Mouse (Mus musculus) spleen, embryonic (tissue): ENCODE data around the gene Mgll.

Source experiments
- CTCF ChIA-PET: fragments of 350-600 bp; sonication (Branson Sonifier 250); formaldehyde crosslinking; loops from one replicate; lab custom pipeline; 2022; lab: Charles Lee

Gene Mgll

DNA sequence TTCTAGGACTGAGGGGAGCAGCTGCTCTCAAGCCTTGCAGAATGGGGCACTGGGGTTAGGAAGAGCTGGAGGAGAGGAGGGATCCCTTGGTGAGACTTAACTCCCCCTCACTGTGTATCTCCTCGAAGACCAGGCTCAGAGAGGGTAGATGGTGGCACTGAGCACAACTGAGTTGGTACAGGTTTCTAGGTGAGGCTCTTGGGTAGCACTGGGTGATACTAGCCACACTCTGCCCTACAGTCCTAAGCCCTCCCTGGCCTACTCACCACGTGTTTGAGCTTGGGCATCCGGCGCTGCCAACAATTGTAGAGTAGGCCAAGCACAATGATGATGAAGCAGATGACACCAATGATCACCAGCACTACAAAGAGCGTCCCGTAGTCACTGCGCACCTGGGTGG lies 119.0 kb downstream of the Mgll start:
- CTCF ChIA-PET, result interaction anchor here (0.6 kb wide), 1 partner anchor 118 kb away, joined by 3 read pairs; no protein-coding TSS in a partner anchor

DNA sequence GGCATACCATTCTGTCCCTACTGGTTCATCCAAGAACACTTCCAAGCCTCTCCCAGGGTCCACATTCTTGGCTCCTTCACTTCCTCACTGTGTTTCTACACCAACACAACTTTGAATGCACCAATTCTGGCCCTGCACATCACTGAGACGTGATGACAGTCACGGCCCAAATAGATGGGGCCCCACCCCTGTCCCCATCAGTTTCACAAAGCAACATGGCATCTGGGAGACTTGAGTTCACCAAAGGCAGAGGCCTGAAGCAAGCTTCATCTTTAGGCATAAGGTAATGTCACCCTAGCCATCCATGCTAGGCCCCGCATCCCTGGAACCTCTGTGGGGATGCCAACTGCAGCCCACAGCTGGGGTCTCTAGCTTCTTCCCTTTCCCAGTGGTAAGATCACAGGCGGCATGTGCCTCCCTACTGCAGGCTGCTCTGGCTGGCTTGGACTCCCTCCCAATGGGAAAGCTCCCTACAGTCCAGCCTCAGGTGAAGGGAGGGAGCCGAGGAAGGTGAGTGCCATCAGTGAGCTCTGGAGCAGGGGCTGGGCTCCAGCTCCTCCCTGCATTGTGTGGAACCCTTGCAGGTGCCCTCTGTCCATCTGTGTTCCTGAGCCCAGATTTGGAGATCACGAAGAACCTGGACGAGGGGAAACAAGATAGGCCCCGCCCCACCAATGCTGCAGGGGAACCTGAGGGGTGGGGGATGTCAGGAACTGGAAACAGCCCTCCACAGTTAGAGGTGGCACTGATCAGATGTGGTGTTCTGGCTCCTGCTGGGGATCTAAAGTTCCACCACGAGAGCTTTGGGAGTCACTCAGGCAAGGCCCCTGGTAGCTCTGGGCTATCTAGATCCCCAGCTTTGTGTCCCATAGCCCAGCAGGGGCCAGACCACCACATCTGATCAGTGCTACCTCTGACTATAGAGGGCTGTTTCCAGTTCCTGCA lies 119.8 kb downstream of the Mgll start:
- CTCF ChIA-PET, result no interaction called here

DNA sequence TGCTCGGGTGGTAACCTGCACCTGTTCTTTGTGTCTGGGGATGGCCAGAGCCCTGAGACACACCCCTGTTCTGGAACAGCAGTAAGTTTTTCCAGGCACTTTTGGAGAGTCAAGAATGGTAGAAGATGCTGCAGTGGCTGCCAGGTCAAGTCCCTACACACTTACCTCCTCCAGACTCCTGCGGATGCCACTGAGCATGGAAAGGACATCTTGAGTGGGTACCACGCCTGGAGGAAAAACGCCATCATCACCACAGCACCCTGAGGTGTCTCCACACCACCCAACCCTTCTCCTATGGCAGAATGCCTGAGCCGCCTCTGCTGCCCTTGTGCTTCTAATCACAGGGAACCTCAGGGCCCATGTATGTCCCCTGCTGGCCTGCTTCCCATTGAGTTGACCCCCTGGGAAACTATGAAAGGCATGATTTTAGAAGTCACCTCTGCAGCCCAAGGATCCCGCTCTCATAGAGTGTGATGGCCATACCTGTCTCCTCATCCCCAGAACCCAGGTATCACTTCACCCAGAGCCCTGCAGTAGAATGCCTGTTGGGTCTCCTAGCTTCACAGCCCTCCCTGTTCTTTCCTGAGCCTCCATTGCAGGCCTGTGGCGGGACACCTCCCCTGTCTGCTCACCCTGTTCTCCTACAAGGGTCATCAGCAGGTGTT lies 120.8 kb downstream of the Mgll start:
- CTCF ChIA-PET, result no interaction called here

DNA sequence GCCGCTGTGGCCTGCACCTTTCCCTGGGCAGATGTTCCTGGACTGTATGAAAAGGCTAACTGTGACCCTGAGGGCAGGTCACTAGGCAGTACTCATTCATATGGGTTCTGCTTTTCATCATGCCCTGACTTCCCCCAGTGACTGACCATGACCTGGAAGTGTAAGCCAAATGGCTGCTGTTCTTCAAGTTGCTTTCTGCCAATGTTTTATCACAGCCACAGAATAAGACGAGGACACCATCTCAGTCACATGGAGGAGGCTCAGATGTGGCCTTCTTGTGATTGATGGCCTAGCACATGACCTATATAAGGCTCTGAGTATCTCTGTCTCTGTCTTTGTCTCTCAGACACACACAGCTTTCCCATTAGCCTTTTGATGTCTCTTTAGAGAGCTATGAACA lies 123.4 kb downstream of the Mgll start:
- CTCF ChIA-PET, result no interaction called here

DNA sequence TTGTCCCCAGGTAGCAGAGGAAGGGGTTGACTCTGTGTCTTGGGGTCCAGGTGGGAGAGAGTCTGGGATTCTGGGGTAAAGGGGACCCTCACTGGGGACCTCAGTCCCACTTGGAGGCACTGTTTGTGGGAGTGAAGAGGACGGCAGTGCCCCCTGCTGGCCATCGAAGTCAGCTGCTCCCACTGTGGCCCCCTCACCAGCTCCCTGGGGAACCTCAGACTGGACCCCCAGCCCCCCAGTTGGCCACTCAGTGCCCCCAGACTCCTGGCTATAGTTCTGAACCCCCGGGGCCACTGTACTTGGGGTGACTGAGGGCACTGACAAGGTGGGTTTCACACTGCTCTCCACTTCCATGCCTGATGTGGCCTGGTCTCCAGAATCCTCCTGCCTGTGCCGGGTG lies 125.1 kb downstream of the Mgll start:
- CTCF ChIA-PET, result no interaction called here

DNA sequence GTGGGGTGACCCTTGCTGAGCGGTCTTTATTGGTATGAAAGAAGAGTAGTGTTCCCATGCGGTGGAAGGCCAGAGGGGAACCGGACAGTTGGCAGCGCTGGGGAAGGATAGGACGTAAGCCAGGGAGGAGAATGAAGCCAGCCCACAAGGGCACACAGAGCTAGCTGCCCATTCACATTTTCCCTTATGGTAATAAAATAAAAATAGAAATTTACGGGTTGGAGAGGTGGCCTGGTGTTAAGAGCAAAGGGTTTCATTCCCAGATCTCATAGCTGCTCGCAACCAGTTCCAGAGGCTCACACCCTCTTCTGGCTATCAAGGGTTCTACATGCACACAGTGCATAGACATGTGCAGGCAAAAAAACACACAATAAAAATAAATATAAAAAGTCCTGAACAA lies 125.8 kb downstream of the Mgll start:
- CTCF ChIA-PET, result no interaction called here

DNA sequence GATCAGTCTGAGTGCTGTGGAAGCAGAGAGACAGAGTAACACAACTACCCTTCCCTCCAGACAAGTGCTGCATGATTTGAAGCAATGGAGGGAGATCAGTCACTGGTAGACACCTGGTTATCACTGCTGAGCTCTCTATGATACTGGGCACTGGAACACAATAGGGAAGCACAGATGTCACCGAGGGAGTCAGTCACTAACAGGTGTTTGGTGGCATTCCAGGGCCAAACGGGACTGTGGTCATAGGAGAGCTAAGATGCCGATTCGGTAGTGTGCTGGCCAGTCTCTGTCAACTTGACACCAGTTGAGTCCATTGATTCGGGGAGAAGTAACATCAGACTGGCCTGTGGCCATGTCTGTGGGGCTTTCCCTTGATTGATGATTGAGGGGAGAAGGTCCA lies 130.3 kb downstream of the Mgll start:
- CTCF ChIA-PET, result interaction anchor here (1.3 kb wide), 1 partner anchor 26 kb away, joined by 3 read pairs; no protein-coding TSS in a partner anchor

DNA sequence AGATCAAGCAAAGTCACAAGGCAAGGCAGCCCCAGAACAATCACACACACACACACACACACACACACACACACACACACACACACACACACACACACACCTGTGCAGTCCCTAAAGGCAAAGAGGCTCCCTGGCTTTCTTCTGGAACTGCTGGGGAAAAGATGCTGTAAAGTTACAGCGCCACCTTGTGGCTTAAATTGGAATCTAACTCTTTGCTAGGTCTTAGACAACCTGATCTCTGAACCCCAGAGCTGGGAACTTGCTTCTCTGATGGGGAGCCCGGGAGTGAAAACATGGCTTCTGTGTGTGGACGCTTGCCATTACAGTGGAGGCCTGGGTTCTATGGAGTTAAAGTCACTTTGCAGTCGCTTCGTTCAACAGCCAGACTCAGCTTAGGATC lies 131.4 kb downstream of the Mgll start:
- CTCF ChIA-PET, result no interaction called here

DNA sequence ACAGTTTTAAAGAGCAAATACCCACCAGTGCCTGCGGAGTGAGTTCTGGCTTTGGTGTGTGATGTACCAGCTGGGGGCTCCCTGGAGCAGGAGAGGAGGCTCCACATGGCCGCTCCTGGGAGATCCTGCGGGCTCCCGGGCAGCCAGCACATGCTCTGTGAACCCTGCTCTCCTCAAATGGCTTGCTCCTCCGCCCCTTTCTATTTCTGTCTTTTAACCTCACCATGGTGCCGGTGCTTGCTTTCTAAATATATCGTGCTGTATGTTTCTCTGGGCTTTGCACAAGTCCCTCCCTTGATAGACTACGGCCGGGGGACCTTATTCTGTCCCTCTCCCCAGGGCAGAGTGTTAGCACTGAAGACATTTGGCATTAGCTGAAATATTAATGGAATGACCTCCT lies 133.0 kb downstream of the Mgll start:
- CTCF ChIA-PET, result no interaction called here

DNA sequence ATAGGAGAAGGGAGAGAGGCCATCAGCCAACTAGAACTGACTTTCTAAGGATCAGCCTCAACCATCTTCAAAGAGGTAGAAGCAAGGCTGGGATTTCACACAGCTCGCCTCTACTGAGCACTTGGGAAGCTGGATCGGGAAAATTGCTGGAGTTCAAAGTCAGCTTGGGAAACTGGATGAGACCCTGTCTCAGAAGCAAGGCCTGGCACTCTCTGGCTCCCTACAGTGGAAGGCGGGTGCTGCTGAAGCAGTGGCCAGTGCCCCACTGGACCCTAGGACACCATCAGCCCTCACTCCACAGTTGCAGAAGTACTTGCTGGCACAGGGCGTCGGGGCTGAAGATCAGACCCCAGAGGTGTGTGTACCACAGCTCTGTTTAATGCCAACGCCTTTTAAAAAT lies 133.6 kb downstream of the Mgll start:
- CTCF ChIA-PET, result no interaction called here

DNA sequence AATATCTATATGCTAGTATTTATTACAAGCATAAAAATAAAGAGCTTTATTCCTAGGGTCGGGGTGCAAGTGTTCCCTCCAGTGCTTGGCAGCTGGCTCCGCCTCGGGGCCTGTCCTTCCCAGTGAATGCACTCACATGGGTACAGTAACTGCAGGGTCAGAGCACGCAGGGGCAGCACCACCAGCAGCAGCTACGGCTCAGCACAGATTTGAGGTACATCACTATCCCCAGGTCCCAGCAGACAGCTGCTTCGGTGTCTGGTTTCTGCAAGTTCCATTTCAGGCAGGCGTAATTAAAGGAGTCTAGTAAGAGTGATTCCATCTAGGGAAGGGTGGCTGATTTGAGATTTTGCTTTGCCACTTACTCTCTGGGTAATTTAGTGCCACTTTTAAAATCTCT lies 134.1 kb downstream of the Mgll start:
- CTCF ChIA-PET, result no interaction called here

DNA sequence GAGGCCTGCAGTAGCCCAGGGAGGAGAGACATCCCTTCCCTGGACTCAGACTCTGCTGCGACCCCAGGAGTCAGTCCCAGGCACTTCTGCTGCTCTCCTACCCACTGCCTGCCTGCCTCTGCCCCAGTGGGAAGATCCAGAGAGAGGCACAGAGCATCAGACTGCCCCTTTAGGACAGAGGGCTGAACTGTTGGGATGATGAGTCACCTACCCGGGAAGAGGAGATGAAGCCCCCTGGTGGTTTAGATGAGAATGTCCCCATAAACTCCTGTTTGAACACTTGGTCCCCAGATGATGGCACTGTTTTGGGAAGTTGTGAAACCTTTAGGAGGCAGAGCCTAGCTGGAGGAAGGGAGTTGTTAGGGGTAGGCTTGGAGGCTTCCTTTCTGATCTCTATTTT lies 136.7 kb downstream of the Mgll start:
- CTCF ChIA-PET, result no interaction called here

DNA sequence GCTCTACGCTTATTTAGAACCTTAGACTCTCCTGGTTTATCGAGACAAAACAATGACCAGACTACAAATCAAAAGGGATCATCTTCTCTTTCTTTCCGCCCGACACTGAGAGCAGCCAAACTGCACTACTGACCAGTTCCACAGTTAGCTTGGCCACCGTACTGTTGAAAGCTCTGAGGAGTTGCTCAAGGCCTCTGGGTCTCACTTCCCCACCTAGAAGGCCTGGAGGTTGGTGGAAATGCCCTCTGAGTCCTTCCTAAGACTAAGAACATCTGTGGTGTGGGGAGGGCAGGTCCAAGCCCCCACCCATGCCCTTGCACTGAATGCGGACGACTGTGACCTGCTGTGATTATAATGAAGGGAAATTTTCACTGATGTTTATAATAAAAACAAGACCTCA lies 141.5 kb downstream of the Mgll start:
- CTCF ChIA-PET, result no interaction called here

DNA sequence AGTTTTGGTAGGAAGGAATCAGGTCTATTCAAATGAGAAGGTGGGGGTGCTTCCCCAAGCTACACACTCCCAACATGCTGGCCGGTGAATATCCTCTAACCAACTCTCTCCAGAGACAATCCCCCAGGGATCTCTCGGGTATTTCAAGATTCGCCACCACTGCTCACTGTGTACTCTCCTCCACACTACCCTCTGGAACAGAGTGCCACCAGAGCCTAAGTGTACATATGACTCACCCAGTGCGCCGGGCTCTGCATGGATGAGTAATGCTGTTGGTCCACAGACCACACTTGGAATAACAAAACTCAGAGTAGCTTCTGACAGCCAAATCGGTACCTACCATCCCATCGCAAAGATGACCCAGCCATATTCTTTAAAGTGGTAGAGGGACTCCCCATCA lies 145.2 kb downstream of the Mgll start:
- CTCF ChIA-PET, result no interaction called here

DNA sequence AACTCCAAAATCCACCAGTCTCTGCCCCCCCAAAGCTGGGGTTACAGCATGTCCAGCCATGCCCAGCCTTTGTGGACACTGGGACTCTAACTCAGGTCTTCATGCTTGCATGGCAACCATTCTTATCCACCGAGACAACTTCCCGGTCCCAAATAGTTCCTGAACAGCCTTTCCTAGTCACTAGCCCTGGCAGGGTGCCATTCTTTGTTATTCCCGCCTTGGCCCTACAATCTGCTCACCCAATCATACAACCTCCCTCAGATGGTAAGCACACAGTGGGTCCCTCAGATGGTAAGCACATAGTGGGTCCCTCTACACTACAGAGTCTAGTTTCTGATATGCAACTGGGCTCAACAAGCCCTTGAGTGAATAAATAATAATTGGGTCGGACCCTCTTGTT lies 146.4 kb downstream of the Mgll start:
- CTCF ChIA-PET, result no interaction called here

DNA sequence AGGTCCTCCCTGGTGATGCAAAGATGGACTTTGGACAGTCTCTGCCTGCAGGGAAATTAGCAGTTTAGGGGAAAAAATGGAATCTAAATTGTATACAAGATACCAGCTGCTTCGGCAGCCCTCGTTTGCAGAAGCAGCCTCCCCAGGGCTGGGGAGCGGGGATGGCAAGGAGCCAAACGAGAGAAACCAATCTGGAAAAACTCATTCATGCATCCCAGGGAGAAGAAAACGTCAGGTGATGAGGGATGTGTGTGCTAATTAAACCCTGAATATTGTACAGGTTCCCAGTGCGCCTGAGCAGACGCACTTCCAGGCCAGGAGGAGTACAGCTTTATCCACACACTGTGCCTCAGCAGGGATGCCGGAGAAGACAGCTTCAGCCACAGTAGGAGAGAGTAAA lies 147.3 kb downstream of the Mgll start:
- CTCF ChIA-PET, result no interaction called here

DNA sequence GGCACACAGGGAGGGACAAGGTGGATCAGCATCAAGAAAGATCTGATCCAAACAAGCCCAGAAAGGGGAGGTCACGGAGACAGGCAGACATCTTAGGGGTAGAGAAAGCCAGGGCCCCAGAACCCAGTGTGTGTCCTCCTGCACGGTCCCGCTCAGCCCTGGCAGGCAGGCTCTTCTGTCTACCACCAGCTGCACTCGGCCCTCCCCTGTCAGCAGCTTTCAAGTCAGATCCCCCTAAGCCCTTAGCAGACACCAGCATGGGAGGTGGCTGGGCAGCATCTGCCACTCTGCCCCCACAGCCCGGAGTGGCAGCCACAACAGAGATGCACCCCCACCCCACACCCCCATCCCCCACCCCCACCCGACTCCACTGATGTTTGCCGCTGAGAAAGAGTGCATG lies 148.6 kb downstream of the Mgll start:
- CTCF ChIA-PET, result no interaction called here

DNA sequence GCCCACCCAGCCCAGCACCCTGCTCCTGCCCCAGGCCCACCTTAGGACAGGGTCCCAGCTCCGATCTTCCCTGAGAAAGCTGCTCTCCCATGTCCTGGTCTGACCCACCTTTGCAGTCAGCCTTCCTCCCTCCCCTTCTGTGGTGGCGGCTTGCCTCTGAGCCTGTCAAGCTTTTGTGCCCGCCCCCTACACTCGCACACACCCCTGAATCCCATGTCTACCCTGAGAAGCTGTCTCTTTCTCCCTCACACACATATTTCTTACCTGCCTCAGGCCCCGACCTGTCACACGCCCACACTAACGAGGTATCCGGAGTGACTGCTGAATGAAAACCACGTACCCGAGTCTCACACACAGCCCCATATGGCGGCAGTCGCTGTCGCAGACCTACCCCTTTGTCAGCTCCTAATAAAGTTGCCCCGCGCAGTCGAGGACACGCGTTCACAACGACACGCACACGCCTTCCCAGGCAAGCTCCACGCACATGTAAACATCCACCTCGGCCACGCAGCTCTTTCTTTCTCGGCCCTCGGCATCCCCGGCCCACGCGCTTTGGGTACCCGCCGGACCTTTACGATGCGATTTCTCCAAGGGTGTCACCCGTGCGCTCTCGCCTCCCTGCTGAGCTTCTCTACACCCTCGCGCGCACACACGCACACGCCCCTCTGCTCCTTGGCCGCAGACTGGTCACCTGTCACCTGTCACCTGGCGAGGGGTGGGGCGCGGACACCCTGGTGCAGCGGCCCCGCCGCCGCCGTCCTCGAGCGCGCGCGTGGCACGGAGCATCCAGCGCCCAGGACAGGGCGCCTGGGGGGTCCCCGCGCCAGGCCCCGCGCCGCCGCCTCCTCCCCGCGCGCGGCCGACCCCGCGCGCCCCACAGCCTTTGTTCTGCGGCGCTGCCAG lies 150.0 kb downstream of the Mgll start:
- CTCF ChIA-PET, result no interaction called here

DNA sequence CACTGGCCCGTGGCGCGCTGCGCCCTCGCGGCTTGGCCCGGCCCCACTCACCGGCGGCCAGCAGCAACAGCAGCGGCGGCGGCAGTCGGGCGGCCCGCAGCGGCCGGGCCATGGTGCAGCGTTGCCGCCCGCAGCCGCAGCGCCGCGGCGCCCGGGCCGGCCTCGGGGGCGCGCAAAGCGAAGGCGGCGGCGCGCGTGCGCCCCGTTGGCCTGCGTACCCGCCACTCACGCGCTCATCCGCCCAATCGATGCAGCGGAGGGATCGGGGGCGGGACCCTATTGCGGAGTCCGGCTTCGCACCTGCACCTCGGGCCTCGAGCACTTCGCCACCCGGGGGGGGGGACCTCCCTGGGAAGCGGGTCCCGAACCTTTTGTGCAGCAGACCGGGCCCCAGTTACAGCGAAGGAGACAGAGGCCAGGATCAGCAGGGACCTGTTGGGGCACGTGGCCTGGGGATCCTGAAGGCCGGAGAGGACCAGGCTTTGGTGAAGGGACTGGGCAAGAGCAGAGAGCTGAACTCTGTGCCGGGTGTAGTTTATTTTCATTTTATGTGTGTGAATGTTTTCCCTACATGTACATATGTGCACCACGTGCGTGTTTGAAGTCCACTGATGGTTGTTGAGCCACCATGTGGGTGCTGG lies 150.8 kb downstream of the Mgll start, which contains the start of gene Podxl2:
Gene Podxl2 (minus strand): TSS at position 177 of the 641 bp plus-strand sequence.
- CTCF ChIA-PET, result no interaction called here
